In the genomic region with DNA sequence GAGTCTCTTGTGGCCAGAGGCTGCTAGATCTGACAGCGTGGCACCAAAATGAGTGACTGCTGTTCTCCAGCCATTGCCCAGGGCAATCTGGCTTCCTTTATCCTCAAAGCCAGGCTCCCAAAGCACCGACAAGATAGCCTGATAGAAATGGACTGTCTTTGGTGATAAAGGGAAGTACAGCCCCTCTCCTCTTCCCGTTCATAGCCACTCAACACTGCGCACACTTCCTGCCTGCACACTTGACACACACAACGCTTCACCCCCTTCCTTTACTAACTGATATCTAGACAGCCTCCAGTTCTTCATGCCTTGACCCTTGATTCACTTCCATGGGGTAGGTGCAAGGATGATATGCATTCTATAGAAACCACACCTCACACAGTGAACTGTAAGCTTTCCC, we compare ENCODE assay signal across 19 mouse cellular contexts. TPM values are rescaled to one million over a fixed set of nuclear protein-coding genes. Genes with fewer than 3 reads are reported as not detected.
"Had no signal": no experiment of that assay in that cellular context is flagged by ENCODE, and none has a peak within 500 bp of the region (broad histone marks: within the 10 kb centered on the region; RNA-seq: fewer than 3 reads in every experiment).

No protein-coding gene starts in this region.

- H3K4me3 ChIP-seq: gastrocnemius, adult 2 months; heart, embryonic 10.5 days; heart, embryonic 12.5 days; hindbrain, embryonic 10.5 days; hindbrain, embryonic 12.5 days; intestine, embryonic 15.5 days; layer of hippocampus, adult 2 months; left cerebral cortex, adult 2 months; limb, embryonic 10.5 days; limb, embryonic 12.5 days had no signal

- H3K4me2 ChIP-seq: heart, embryonic 12.5 days; hindbrain, embryonic 12.5 days; hindbrain, embryonic 14.5 days; intestine, embryonic 15.5 days; limb, embryonic 12.5 days had no signal

- H3K36me3 ChIP-seq: heart, embryonic 10.5 days; heart, embryonic 12.5 days; hindbrain, embryonic 10.5 days; hindbrain, embryonic 12.5 days; intestine, embryonic 15.5 days; limb, embryonic 10.5 days; limb, embryonic 12.5 days had no signal

- H3K27me3 ChIP-seq: intestine, embryonic 15.5 days had no signal

- H3K9ac ChIP-seq: heart, embryonic 12.5 days; hindbrain, embryonic 12.5 days; hindbrain, embryonic 14.5 days; intestine, embryonic 15.5 days; limb, embryonic 12.5 days; liver, embryonic 14.5 days had no signal

- H3K4me1 ChIP-seq: heart, embryonic 10.5 days; heart, embryonic 12.5 days; hindbrain, embryonic 10.5 days; hindbrain, embryonic 12.5 days; intestine, embryonic 15.5 days; limb, embryonic 10.5 days; limb, embryonic 12.5 days had no signal

- H3K9me3 ChIP-seq: heart, embryonic 10.5 days; heart, embryonic 12.5 days; hindbrain, embryonic 10.5 days; hindbrain, embryonic 12.5 days; intestine, embryonic 15.5 days; limb, embryonic 10.5 days; limb, embryonic 12.5 days had no signal

- DNase-seq: gastrocnemius, adult 2 months; gastrocnemius, postnatal 10 days; gastrocnemius, postnatal 25 days; heart, postnatal 10 days; heart, postnatal 36 days had no signal

- ATAC-seq: hindbrain, embryonic 16.5 days; inflammation-experienced regulatory T-cells, adult 6 months; intestine, embryonic 15.5 days; intestine, postnatal 0 days had no signal

- H3K27ac ChIP-seq: gastrocnemius, adult 2 months; heart, embryonic 10.5 days; hindbrain, embryonic 10.5 days; hindbrain, embryonic 12.5 days; hindbrain, embryonic 14.5 days; intestine, embryonic 15.5 days; layer of hippocampus, adult 2 months; left cerebral cortex, adult 2 months; limb, embryonic 10.5 days; limb, embryonic 12.5 days; liver, embryonic 14.5 days had no signal

RNA-seq across cellular contexts. Expression of gene Satb2, which starts 13.9 kb away (rescaled TPM):
- polyA plus RNA-seq: inflammation-experienced regulatory T-cells, adult 6 months had no signal
